19 mouse cellular contexts compared by ENCODE assay signal in genomic region chr13:69708236-69708635, GRCm38 (mm10). TPM values are rescaled to one million over a fixed set of nuclear protein-coding genes. Genes with fewer than 3 reads are reported as not detected.
DNase-seq lines count a peak whose midpoint lies in the region; TF ChIP-seq lines count a peak whose summit lies in the region.
"Had no signal": no experiment of that assay in that cellular context is flagged by ENCODE, and none has a peak within 500 bp of the region (broad histone marks: within the 10 kb centered on the region; RNA-seq: fewer than 3 reads in every experiment).

No protein-coding gene starts in this region.

- intact Hi-C loops in left cerebral cortex, adult 2 months (cut with DNase I) = no loop called here

- 94% methylated on average over 7 of the region's 7 CpGs for WGBS in embryonic facial prominence, embryonic 10.5 days

- H3K9me3 ChIP-seq in embryonic facial prominence, embryonic 10.5 days = no peaks in the 10 kb centered on the region
- H3K9me3 ChIP-seq: embryonic facial prominence, embryonic 13.5 days; forebrain, embryonic 13.5 days; heart, embryonic 15.5 days; hindbrain, embryonic 13.5 days had no signal

- no peaks in the 10 kb centered on the region for H3K4me1 ChIP-seq in embryonic facial prominence, embryonic 10.5 days
- H3K4me1 ChIP-seq: embryonic facial prominence, embryonic 13.5 days; forebrain, embryonic 13.5 days; heart, embryonic 15.5 days had no signal

- TF ChIP-seq CTCF in left cerebral cortex, adult 2 months (IDR thresholded peaks at IDR 0.05) = no peak

- peak overlapping the region; percentile 36; the same call in 1 of the 2 replicates for H3K27ac ChIP-seq in left cerebral cortex, adult 2 months
- H3K27ac ChIP-seq in embryonic facial prominence, embryonic 10.5 days (replicated peaks) = no peak overlapping the region
- H3K27ac ChIP-seq: embryonic facial prominence, embryonic 13.5 days; forebrain, embryonic 13.5 days; heart, adult 2 months; heart, embryonic 15.5 days; hindbrain, embryonic 13.5 days; hindbrain, postnatal 0 days had no signal

- peaks cover 14% of the 10 kb centered on the region for H3K27me3 ChIP-seq in embryonic facial prominence, embryonic 10.5 days (replicated peaks; ENCODE audit: low read depth, poor library complexity, severe bottlenecking)
- H3K27me3 ChIP-seq: forebrain, embryonic 13.5 days; heart, embryonic 15.5 days; hindbrain, embryonic 13.5 days had no signal

- no peak overlapping the region for H3K4me3 ChIP-seq in left cerebral cortex, adult 2 months
- no peak overlapping the region for H3K4me3 ChIP-seq in embryonic facial prominence, embryonic 10.5 days
- H3K4me3 ChIP-seq: embryonic facial prominence, embryonic 13.5 days; forebrain, embryonic 13.5 days; heart, adult 2 months; heart, embryonic 15.5 days; hindbrain, embryonic 13.5 days had no signal

- H3K36me3 ChIP-seq in embryonic facial prominence, embryonic 10.5 days (replicated peaks) = no peaks in the 10 kb centered on the region
- H3K36me3 ChIP-seq: embryonic facial prominence, embryonic 13.5 days; heart, embryonic 15.5 days had no signal

- DNase-seq in left cerebral cortex, adult 2 months (ENCODE audit: extremely low spot score in 1 of 2, low spot score in 2 of 2) = peak in 1 of 2 experiments; percentile 34
- no peak for DNase-seq in left cerebral cortex, adult 8-10 months (ENCODE audit: low spot score in 2 of 2)
- DNase-seq in right cerebral cortex, postnatal 10 days (ENCODE audit: low spot score in 2 of 2) = peak; percentile 59
- DNase-seq in right cerebral cortex, postnatal 36 days (ENCODE audit: low spot score in 2 of 2) = no peak
- DNase-seq in right cerebral cortex, postnatal 14 days = peak; percentile 22
- DNase-seq in embryonic facial prominence, embryonic 10.5 days (ENCODE audit: low spot score) = no peak
- DNase-seq: adrenal gland, adult 2 months; adrenal gland, postnatal 25 days; cerebellum, adult 9-10 months; cerebellum, postnatal 25 days; gastrocnemius, postnatal 14 days; heart, adult 2 months; heart, postnatal 14 days had no signal

RNA-seq across cellular contexts. Expression of gene Ube2ql1, which starts 31.5 kb away (rescaled TPM):
- total RNA-seq in left cerebral cortex, adult 2 months (2021) = 100 to 1,000 TPM; 220 to 221 TPM
- 100 to 1,000 TPM; 163 to 170 (median 167) TPM for total RNA-seq in left cerebral cortex, adult 8-10 months (2022)
- 0.73 and 0.80 TPM in 2 replicates for polyA plus RNA-seq in embryonic facial prominence, embryonic 10.5 days (2016; fragmentation: Nextera tagmentation; extraction: Ambion mirVana)
- total RNA-seq: hematopoietic stem cell, adult 5-6 weeks had no signal

Comparison
In these comparisons a context has a peak if more than half of its experiments do, and no peak if none do; other contexts are left out.
1. DNase-seq: peak in right cerebral cortex, postnatal 10 days (2 of 2) and right cerebral cortex, postnatal 14 days (single experiment); none in left cerebral cortex, adult 8-10 months (0 of 2), right cerebral cortex, postnatal 36 days (0 of 2) and embryonic facial prominence, embryonic 10.5 days (single experiment).